Mouse (Mus musculus) embryonic fibroblast, embryonic 13.5 days (primary cell): ENCODE data around the gene Hnrnpa0.

Source experiments
- CTCF ChIP-seq: IDR thresholded peaks from 2 replicates; pipeline ENCODE4 v1.5.1; 2011; ENCODE audit warnings: mild to moderate bottlenecking, control low read depth, low read length, moderate library complexity, borderline replicate concordance; ENCODE audit not compliant: insufficient read depth
- POLR2A ChIP-seq: IDR thresholded peaks from 2 replicates; pipeline ENCODE4 v1.6.1; 2011; ENCODE audit warnings: low read depth, mild to moderate bottlenecking, control low read depth, low read length, moderate library complexity

DNA sequence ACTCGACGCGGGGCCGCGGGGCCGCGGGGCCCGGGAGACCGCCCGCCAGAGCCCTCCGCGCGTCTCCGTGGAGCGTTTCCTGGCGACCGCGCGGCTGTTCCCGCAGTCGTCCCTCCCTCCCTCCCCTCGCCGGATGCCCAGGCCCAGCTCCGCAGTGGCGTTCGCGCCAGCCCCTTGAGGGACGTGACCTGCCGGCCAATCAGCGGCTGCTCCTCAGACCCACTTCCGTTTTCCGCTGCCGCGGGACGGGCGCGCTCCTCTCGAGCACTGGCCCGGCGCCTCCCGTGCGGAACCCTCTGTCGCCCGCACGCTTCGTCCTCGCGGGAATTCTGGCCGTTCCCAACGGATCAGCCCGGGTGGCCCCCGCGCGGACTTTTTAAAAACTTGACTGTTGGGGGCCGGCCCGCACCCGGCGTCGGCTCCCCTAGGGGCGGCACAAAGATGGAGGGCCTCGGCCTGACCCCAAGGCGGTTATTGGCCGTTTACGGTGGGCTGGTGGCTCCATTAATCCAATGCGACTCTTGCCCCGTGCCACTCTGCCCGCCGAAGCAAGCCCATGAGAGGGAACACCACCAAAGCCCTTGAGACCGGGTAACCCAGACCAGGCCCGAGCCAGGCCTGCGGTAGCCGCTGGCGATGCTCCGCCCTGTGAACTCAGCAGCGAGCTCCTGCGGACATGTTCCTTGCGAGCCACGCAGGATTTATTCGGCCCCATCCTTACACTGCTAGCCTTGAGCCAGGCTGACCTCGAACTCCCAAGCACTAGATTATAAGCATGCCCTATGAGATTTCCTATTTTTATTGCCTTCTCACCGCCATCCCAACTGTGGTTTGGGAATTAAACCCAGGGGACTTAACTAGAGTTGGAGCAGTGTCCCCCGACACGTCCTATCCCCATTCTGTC lies 664 bp upstream of the Hnrnpa0 start:
- TF ChIP-seq CTCF: no peak
- TF ChIP-seq POLR2A: peak; percentile 68; the same call in 1 of the 2 replicates
